Mouse (Mus musculus): ENCODE measurements around the gene Ccdc150.

Ccdc150 gene

DNA sequence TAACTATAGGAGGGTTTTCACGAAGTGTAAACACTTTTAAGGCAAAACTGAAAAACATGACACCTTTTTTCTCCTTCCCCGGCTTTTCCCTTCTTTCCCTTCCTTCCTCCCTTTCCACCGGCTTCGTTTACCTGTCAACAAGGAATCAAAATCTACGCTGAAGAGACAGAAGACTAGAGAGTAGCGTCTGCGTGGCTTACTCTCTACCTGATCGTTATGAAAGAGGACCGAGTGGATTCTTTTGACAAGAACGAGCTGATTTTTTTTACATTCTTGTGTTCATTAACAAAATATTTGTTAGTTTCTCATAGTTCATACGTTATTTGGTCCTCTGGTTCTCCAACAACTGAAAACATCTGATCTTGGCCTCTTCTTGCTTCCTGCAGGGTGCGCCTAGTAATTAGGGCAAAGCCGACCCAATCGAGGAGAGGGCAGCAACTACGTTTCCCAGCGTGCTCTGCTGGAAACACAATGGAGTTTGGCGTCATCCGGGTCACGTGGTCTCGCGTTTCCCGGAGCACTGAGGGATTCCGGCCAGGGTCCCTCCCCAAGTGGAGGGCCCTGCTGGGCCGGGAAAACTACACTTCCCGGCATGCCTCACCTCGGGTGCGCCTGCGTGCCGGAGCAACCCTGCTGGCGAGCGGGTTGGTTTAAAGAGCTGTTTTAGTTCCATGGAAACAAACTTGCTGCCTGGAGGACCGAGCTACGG is at the start of gene Ccdc150:
TSS of gene Ccdc150 (plus strand) at position 526 of the 709 bp plus-strand sequence.
- peak; percentile 96 for DNase-seq (ENCODE audit: low spot score)

DNA sequence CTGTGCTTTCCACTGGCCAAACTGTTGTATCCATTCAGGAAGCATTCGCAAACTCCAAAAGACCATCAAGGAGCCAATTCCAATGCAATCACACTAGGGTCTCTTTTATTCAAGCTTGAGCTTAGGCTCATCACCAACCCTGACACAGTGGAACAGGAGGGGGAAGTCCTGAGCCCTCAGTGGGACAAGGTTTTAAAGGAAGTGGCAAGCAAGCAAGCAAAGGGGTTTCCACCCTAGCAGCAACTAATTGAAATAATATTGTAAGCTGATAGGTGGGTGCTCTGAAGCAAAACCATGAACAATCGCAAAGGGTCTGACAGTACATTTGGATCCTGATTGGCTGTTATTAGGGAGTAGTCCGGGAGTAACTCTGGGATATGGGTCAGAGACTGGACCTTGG is 30.2 kb upstream of the Ccdc150 start:
- DNase-seq (ENCODE audit: low spot score): no peak

DNA sequence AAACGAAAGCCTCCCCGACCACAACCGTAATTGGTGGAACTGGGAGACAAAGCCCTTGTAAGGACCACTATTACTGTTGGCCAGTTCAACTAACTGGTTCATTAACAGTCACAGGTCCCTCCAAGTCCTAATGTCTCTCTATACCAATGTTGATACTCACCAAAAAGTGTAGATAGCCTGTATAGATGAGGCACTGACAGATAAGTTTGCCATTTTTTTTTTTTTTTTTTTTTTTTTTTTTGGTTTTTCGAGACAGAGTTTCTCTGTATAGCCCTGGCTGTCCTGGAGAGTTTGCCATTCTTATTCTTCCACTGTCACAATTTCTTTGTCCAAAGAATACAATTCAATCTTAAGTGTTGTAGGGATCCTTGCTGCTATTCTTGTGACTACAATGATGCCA is 7.8 kb upstream of the Ccdc150 start:
- no peak for DNase-seq (ENCODE audit: low spot score)

DNA sequence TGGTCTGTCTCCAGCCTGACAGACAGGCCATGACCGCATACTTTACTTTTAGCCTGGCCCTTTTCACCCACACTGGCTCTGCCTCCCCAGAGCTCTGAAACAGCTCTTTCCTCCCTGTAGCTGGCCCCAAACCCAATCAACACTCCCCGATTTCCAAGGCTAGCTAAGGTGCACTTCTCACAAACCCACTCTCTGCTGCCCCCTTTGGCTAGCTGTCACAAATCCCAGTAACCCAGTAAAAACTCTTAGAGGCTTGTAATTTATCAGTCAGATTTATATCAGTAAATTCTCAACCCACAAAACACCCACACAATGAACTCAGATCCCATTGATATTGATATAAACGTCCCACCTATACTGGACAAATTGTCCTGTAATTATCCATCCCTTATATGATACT is 25.1 kb downstream of the Ccdc150 start:
- DNase-seq (ENCODE audit: low spot score): no peak

DNA sequence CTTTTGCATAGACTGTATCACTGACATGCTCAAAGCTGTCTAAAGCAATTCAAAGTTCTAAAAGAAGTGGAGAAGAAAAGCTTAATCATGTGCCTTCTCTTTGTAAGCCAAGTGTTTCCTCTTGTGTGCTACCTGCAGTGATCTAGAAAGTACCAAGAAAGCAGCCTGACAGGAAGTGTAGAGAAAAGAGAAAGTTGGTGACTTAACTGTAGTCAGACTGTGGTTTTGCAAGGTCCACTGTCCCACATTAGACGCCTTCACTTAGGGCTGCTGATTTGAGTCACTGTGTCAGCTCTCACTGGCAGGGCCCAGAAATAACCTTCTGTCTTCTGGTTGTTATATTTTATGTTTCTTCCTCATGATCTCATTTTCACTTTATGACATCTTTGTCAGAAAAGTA is 29.1 kb downstream of the Ccdc150 start:
- no peak for DNase-seq (ENCODE audit: low spot score)

DNA sequence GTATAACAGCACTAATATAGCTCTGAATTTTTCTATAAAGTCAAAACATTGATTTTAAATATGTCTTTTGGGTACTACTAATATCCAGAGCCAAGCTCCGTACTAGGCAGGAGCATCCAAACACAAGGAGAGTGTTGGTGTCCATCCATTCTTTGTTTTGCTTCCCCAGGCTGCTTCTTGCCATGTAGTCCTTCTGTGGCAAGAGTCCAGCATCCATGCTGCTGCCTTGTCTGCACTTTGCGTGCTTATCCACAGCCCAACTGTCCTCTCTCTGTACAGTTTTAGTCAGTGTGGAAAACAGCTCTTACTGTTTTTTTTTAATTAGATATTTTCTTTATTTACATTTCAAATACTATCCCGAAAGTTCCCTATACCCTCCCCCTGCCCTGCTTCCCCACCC is 30.2 kb downstream of the Ccdc150 start:
- no peak for DNase-seq (ENCODE audit: low spot score)

DNA sequence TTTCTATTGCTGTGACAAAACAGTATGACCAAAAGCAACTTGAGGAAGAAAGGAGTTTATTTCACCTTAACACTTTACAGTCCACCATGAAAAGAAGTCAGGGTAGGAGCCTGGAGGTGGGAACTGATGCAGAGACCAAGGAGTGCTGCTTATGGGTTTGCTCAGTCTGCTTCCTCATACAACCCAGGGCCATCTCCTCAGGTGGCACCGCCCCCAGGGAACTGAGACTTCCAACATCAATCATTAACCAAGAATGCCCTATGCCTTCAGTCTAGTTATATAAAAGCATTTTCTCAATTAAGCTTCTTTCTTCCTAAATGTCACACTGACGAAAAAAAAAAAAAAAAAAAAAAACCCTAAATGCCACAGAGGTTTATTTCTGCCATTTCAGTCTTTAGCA is 55.9 kb downstream of the Ccdc150 start:
- no peak for DNase-seq (ENCODE audit: low spot score)

DNA sequence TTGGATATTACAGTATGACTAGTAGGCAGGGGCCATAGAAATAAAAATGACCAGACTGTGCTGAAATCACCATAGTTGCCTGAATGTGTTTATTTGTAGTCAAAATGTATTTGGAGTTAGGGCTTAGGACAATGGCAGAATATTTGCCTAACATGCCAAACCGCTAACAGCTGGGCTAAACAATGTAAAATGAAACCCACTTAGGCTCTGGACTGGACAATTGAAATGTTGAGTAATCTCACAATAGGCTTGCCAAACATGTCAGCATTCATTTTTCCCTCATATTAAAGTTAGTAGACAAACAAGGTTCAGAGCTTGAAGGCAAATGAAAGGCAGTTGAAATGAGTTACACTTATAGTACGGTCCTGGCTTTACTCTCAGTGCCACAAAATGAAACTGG is 76.2 kb downstream of the Ccdc150 start:
- no peak for DNase-seq (ENCODE audit: low spot score)

DNA sequence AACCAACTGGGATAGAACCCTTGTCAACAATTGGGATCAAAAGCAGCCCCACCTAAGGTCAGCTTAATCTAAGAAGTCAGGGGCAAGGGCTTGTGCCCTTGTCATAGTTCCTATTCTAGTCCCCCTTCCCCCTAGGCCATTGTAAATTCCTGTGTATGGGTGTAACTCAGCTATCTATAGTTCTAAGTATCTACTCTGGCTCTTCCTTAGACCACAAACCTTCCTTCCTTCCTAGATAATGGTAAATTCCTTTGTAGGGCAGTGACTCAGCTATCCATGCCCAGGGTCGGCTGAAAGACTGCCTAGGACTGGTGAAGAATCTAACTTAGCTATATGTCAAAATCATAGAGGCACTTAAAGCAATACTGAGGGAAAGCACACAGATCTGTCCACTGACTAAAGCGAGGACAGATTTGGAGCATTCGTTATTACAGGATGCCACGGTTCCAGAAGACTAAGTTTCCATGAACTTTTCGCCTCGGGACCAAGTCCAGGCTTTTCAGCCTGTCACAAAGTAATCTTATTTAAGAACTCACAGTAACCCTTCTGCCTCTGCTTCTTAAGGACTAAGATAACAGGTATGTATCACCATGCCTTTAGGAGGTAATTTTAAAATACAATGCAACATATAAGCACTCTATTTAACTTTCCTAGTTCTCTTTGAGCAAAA is 77.5 kb downstream of the Ccdc150 start:
- DNase-seq (ENCODE audit: low spot score): no peak

DNA sequence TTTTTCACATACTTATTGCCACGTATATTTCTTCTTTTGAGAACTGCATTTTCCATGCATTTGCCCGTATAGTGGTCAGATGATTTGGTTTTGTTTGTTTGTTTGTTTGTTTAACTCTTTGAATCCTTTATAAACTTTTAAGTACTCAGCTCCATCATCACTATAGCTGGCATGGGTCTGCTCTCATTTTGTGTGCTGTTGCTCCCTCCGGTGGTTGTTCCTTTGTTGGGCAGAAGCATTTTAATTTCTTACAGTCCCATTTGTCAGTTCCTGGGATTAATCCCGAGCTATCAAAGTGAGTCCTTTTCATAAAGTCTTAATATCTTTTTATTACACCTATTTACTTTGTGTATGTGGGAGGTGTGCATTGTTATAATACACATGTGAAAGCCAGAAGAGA is 82.5 kb downstream of the Ccdc150 start:
- no peak for DNase-seq (ENCODE audit: low spot score)

DNA sequence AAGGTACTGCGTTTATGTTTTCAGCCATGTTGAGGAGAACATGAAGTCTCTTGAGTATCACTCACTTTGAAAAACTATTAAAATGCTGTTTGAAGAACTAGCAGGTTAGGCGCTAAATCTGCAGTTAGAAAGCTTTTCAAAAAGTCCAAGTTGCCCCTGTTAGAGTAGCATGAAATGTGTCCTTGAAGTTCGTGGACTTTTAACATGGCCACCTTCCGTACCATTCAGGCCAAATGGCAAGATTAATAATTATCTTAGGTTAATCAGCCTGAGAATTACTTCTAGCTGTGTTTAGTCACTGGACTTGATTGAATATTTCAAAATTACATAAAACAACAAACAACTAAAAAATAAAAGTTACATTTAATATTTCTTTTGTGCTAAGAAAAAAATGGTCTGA is 104.3 kb downstream of the Ccdc150 start:
- no peak for DNase-seq (ENCODE audit: low spot score)

DNA sequence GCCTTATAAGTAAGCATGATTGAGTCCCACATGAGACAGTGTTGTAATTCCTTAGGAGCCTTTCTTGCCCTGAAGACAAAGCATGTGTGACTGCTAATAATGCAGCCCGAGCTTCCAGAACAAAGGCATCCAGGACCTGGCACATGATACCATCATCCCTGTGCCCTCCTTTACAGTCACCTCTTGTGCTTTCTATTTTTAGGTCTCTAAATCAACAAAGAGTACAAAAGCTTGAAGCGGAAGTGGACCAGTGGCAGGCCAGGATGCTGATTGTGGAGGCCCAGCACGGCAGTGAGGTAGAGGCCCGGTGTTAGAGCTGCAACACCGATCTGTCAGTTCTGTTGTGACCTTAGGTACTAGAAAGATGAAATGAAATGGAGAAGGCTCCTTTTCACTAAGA is 105.0 kb downstream of the Ccdc150 start:
- DNase-seq (ENCODE audit: low spot score): no peak

DNA sequence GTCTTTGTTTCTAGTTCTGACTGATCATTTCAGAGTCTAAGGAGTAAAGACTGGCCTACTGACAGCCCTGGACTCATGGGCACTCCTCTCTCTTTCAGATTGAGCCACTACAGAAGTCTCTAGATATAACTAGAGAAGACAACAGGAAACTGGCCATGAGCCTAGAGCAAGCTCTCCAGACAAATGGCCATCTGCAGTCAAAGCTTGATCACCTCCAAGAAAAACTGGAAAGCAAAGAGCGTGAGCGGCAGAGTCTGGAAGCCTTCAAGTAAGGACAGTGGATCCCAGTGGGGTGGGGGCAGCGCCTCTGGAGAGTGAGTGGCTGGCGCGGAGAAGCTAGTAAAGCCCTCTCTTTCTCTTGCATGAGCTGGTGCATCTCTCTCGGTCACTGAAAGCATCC is 106.1 kb downstream of the Ccdc150 start:
- no peak for DNase-seq (ENCODE audit: low spot score)

DNA sequence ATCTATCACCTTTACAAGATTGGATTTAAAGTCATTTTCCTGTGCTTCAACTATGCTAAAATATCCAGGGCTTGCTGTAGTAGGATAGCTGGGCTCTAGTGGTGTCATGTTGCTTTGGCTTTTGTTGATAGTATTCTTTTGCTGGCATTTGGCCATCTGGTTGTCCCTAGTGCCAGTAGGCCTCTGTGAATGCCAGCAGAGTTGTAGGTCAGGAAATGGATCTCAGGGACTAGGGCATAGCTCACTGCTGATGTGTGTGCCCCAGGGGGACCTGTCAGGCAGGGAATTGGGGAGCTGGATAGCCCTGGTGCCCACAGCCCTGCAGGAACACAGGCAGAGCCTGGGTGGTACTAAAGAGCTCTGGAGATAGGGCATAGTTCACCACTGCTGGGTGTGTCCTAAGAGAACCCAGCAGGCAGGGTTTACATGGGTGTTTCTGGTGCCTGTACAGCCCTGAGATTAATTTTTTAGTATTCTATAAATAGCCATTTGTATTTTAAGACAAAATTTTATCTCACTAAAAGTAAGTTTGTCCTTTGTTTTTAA is 127.1 kb downstream of the Ccdc150 start:
- no peak for DNase-seq (ENCODE audit: low spot score)

DNA sequence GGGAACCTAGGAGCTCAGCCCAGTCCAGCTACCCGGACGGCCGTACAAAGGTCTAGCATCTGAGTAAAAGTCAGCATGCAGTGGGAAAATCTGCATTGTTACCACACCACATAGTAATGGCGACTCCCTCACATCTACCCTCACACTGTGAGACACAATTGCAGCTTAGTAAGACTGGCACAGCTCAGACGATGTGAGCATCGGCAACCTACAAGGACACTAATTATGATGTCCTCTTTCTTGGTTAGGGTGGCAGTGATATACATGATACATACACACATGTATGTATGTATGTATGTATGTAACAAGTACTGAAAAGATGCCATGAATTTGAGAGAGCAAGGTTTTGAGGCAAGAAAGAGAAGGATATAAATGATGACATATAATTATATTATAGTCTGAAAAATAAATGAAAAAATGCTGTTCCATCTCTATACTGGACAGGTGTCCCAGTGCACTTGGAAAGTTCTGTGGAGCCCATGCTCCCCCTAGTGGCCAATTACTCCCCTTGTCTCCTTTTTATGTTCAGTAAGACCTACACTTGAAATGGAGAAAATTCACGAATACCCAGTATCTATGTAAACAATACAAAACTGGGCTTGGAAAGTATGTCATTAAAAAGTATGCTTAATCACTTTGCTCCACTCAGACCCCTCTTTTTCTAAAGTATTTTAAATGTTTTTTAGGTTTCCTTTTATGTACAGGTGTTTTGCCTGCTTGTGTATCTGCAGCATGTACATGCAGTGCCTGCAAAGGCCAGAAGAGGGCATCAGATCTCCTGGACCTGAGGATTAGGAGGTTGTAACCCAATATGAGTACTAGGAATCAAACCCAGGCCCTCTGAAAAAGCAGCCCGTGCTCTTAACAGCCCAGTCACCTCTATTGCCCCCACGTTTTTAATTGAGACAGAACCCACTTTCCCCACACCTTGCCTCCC is 130.8 kb downstream of the Ccdc150 start:
- no peak for DNase-seq (ENCODE audit: low spot score)

DNA sequence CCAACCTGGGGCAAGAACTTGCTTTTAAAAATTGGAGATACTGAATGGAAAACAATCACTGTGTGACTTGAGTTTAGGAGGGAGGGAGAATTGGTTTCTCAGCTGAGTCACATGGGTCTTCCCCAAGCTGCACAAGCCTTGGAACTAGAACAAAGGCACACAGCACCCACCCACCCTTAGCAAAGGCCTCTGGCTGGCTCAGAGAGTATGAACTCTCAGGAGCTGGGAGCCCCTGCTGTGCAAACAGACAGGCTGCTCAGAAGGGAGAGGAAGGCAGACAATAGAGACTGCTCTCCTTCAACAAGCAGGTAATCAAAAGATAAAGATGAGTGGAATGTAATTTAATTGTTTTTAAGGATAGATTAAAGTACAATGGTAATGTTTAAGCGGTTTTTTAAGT is 133.7 kb downstream of the Ccdc150 start:
- no peak for DNase-seq (ENCODE audit: low spot score)

DNA sequence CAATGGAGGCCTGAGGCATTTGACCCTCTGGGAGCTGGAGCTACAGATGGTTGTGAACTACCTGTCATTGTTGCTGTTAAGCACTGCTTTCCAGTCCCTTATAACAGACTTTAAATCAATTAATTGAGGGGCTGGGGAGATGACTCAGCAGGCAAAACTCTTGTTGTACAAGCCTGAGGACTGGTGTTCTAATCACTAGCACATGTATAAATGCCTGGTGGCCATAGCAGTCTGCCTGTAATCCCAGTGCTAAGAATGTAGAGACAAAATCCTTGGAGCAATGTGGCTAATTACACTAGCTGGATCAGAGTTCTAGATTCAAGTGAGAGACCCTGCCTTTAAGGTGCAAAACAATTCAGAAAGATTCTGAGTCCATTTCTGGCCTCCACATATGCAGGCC is 152.3 kb downstream of the Ccdc150 start:
- no peak for DNase-seq (ENCODE audit: low spot score)

Measured in ovary, adult 18-20 months (tissue).